Mouse (Mus musculus) kidney, adult 11 months (tissue): ENCODE data around the gene Actl6b.

Source experiments
- DNase-seq: peaks from one replicate; pipeline ENCODE4 v3.0.0; 2022

Actl6b gene

DNA sequence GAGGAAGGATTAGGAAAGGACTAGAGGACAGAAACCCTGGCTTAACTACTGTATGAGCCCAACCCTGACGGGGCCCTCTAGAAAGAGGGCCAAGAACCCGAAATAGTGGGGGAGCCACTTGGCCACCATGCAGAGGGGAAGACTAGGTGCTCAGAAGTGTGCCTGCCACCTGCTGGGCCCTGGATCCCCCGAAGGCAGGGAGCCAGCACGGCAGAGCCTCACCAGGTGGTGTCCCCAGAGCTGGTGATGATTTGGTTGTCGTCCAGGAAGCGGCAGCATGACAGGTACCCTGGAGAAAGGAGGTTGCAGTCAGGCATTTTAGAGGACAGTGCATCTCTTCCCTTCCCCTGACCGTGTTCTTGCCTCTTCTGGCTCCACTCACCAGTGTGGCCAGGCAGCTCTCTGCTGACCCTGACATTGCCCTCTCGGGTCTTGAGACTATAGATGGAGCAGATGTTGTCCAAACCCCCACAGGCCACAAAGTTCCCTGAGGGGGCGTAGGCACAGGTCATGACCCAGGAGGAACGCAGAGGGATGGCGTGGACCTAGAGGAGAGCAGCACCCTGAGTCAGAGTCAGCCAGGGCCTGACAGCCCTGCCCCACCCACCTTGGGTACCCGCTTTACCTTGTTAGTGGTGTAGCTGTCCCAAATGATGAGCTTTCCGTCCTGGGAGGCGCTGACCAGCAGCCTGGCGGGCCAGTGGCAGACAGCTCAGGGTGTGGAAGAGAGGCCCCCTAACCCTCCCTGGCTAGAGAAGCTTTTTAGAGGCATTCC lies 23.9 kb upstream of the Actl6b start:
- no peak for DNase-seq

DNA sequence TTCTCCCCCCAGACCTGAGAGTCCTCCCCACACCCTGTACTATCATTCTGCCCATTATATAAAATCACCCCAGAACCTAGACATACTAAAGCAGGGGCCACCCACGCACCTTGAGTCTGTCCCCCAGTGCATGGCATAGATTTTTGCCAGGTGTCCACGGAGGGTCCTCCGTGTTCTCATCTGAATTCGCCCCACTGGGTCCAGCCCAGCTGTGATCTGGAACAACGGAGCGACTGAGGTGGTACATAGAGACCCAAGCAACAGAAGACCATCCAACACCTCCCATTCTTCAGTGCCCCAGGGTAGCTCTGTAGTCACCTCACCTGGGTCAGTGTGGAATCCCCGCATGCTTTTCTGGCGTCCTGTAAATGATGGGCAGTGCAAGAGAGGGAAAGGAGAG lies 23.2 kb upstream of the Actl6b start:
- DNase-seq = no peak

DNA sequence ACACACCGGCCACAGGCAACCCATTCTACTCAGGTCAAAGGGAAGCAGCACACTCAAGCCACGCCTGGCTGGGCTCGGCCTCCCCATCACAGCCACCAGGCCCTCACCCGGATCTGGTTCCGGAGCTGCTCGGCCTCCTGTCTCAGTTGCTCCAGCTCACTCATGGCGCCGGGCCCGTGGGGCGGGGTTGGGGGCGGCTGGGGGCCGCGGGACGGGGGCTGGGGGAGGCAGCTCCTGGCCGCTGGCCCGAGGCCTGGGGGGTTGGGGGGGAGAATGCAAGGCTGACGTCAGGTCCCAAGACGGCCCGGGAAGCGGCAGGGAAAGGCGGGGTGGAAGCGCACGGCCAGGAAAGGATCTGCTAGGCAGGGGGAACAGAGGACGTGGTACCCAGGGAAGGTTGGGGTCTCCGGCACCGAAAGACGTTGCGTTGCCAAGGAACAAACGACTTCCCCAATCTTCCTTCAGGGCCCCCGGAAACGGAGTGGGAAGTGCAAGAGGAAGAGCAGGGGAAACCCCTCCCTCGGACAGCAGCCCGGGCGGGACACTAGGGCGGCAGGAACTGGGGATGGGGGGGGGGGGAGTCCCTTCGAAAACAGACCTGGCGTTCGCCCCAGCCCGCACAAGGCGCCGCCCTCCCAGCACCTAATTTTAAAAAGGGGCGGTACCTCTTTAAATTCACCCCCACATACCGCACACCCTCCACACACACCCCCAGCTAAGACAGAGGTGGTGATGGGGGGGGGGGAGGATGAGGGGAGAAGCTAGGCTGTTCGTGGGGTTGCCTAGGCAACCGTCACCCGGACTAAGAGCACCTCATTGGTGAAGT lies 22.5 kb upstream of the Actl6b start:
- peak; percentile 69 for DNase-seq

DNA sequence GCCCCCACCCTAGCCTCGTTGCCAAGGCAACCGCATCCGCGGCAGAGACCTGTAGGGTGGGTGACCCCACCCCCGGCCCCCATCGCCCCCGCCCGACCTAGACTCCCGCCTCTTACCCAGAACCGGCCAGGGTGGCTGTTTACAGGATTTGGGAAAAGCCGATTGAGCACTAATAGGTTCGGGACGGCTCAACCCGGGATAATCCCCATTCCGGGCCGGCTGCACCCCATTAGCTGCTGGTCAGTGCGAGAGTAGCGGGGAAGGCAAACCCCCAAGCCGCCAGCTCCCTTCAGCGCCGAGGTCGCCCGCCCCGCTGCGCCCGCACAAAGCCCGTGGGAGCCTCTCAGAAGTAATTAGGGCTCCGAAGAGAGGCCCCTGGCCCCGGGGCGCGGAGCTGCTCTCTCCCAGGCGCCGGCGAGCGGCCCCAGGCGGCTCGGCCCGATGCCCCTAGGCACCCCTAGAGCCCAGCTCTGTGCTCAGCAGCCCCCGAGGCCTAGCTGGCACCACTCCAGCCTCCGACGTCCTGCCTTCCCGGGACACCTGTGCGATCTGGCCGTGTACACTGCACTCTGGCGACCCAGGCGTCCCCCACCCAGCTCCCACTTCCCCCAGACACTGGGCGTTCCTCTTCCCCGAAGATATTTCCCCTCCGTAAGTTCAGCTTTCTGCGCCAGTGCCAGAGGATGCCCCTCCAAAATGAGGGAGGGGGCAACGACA lies 21.7 kb upstream of the Actl6b start:
- DNase-seq = no peak

DNA sequence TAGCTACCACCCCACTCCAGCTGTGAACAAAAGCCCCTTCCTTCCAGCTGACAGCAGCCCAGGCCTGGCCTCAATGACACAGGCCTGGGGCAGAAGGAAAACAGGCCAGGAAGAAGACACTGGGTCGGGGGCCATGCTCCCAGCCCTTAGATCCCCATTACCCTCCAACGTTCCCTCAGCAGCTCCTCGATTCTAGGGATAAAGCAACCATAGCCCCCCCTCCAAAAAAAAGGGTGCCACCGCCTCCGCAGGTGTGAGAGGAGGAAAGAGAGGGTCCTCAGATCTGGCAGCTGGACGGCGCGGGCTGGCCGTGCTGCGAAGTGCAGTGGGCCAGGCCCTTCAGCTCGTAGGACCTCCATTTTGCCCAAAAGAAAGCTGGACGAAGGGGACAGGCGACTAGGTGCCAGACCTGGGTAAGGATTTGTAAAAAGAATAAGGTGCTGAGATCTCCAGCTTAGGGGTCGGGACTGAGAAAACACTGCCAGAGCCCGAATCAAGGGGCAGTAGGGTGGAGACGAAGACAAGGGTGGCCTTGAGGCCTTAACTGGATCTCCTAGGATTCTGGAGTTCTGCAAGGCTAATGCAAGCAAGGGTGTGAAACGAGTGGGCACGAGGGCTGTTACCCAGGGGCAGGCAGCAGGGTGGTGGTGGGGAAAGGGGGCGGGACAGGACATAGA lies 21.0 kb upstream of the Actl6b start:
- no peak for DNase-seq

DNA sequence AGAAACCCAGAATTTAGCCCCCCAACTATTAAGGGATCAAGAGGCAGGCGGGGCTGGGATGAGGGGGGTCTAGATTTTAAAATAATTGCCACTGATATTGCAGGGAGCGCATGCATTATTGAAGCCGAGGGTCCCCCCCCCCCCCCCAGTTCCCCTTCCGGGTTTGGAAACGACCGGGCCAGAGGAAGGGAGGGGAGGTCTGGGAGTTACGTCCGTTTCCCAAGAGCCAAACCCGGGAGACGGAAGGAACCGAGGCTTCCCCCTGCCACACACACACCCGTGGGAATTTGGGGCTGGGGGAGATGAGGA lies 20.6 kb upstream of the Actl6b start:
- no peak for DNase-seq

DNA sequence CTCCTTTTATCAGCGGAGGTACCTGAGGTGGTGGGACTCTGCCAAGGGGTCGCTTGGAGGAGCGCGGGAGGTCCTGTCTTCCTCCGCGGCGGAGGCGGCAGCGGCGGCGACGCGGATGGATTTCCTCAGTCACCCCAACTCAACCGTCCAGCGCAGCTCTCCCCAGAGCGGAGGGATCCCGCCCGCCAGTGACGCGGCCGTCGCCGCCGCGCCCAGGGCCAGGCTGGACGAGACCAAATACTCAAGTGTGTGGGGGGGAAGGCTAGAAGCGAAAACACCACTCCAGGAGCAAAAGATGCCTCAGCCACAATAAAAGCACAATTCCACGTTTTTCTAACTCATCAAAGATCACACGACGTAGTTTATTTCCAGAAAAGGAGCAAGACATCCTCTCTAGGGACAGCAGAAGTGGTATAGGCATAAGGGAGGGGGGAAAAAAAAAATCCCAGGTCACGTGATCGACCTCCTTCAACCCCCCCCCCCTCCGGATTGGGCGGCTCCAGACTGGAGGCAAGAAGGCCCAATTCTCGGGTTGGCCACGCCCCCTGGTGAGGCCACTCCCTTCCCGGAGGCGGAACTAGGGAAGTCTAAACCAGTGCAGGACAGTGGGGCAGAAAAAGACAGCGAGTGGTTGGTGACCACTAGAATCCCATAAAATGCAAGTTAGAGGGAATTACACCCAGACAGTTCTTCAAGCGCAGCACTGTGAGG lies 20.0 kb upstream of the Actl6b start, which contains the start of the genes Epo and Gnb2:
TSS of gene Epo (minus strand) at position 126 of the 711 bp plus-strand sequence.
TSS of gene Gnb2 (minus strand) at position 394 of the 711 bp plus-strand sequence.
- DNase-seq = peak; percentile 98

DNA sequence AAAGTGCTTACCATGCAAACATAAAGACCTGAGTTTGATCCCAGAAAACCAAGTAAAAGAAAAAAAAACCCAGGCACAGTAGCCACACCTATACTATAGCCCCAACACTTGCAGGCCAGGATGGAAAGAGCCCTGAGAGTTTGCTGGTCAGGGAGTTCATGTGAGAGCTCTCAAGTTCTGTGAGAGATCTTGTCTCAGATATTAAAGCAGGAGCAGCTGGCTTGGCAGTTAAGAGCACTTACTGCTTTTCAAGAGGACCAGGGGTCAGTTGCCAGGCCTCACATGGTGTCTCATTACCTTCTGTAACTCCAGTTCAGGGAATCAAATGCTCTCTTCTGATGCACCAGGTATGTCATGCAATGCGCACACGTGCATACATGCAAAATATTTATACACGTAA lies 18.6 kb upstream of the Actl6b start:
- DNase-seq = no peak

DNA sequence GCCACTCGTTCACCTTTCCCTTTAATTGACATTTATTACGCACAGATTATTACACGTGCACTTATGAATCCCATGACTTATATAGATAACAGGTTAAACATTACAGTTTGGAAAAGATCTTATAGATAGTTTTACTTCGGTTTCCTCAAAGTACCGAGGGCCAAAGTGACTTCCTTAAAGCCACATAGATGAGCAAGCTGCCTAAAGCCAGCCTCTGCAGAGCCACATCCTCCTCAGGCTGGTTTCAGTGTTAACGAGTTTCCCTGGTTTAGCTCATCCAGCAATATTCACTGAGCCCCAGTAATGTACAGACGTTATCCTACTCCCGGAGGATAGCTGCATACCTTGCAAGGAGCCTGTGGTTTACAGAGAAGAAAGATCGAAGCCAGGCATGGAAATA lies 18.0 kb upstream of the Actl6b start:
- DNase-seq = no peak

DNA sequence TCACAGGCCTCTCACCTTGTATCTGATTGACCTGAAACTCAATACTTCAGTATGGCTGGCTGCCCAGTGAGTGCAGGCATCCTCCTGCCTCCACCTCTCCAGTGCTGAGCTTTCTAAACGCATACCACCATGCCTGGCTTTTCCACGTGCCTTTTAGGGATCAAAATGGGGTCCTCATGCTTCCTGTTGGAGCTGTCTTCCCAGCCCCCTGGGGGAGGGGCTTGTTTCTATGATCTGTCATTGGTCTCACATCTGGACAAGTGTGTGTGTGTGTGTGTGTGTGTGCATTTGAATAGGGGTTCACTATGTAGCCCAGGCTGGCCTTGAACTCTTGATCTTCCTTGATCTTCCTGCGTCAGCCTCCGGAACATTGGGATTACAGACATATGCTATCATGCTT lies 15.9 kb upstream of the Actl6b start:
- no peak for DNase-seq

DNA sequence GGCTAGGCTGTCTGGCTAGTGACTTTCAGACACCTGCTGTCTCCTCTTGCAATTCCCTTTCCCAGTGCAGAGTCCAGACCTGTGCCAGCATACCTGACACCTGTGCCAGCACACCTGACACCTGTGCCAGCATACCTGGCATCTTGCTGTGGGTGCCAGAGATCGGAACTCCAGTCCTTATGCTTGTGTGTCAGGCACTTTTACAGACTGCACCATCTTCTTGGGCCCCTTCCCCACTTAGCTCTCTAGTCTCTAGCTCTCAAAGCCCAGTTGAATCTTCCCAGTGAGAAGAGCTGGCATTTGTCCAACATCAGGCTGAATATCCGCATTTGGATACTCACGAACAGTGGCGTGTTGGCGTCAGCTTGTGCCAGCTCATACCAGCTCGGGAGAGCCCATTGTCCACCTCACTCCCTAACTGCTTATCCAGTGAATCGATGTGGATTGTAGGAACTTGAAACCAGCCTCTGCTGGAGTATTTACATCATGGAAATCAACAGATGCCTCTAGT lies 14.0 kb upstream of the Actl6b start:
- DNase-seq = no peak

DNA sequence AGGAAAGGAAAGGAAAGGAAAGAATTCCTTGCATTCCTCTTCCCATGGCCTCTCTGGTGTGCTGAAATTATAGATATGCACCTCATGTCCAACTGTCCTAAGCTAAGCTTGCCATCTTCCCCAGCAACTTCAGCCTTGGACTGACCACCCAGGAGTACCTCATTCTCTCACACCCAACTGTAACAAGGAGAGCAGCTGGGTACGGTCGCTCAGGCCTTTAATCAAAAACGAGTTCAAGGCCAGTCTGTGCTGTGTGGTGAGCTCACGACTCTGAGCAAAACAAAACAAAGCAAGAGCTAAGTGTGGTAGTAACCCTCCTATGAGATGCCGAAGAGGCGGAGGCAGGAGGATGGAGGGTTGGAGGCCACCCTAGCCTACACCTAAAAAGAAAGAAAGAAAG lies 12.3 kb upstream of the Actl6b start:
- DNase-seq = no peak

DNA sequence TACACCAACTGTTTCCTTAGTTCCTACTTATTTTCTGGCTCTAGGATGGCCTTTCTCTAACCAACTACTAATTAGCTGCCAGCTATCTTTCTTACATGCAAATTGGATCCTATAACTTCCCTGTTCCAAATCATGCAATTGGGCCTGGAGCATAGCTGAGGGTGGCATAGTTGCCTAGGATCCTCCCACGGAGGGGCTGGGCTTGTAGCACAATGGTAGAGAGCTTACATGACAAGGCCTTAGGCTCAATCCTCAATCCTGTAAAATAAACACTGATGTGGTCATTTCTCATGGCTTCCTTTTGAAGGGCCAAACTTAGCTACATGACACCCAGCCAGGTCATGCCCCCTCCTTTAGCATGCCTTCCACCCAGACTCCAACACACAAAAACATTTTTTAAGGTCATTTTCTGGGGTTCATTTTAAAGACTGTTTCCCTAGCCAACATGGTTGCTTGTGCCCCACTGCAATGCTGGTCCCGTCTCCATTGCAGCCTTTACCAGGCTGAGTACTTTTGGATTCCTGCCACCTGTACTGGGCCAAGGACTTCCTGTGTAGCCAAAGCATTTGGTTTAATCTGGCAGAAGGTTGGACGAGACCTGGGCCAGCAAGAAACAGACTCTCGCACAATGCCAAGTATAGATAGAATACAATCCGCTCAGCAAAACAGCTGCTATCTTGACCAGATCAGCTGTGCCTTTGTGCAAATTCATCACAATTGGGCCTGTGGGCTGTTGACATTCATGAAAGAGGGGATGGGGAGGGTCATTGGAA lies 11.4 kb upstream of the Actl6b start:
- DNase-seq = no peak

DNA sequence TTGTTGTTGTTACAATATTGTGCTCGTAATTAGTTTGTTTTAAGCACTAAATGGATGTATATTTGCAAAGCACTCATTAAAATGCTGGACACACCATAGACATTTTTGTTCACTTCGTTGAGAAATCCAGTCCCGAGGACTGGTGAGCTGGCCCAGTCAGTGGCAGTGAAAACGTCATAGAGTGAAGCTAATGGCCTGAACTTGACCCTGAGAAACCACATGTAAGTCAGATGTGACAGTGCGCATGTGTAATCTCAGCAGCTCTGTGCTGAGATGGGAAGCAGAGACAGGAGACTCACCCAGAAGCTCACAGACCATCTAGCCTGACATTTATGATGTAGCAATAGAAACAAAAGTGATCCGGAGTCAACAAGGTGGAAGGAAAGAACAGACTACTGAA lies 8.4 kb upstream of the Actl6b start:
- no peak for DNase-seq

DNA sequence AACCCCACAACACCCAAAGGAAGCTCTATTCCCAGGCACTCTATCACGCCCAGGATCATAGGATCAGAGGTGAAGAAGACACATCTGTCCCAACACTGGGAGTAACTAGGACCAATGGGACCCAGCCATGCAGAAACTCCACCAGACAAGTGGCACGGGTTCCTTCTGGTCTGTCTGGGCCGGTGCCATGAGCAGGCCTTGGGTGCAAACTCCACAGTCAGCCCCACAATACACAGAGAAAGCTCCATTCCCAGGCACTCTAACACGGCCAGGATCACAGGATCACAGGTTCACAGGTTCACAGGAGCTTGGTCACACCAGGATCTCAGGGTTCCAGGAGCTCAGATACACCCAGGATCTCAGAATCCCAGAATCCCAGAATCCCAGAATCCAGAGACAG lies 7.7 kb upstream of the Actl6b start:
- peak; percentile 40 for DNase-seq

DNA sequence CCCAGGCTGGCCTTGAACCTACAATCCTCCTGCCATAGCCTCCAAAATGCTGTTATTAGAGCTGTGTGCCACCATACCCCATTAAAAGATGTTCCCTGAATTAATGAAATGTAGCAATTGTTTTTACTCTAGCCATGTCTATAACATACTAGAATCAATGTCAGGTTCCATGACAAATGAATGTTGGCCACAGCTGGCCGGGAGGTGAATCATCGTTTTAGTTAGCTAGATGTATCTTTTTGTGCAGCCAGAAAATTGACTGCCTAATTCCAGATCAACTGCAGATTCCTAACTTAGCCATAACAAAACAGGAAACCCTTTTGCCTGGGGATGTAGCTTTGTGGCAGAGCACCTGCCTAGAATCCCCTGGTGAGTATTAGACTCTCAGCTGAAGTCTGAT lies 3.5 kb upstream of the Actl6b start:
- no peak for DNase-seq

DNA sequence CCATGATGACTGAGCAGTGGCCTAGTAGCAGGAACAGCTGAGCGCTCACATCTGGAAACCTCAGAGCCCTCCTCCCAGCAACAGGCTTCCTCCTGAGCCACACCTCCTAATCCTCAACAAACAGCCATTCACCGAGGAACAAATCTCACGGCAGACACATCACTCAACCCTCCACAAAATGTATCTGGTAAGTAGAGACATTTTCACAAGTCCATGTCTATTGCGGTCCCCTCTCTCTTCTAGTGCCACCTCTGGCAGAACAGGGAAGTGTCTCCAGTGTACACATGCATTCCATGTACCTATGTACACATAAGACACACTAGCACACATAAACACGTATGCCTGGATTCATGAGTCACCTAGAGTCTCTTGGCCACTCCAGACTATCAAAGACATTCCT lies 2.2 kb upstream of the Actl6b start:
- no peak for DNase-seq

DNA sequence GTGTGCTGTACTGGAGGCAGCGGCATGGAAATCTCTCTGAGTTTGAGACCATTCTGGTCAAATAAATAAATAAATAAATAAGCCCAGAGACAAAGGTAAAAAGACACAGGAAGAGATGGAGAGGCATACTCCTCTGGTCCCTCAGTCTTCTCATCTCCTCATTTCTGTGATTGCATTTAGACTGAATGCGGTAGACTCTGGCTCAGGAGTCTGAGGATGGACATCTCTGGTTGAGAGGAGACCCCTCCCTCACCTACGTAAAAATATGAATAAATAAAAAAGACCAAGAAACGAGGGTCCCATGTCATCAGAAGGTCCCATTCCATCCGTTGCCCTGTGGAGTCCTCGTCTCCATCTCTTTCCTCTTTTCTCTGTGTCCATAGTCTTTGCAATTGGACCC lies 317 bp upstream of the Actl6b start:
- DNase-seq = no peak

DNA sequence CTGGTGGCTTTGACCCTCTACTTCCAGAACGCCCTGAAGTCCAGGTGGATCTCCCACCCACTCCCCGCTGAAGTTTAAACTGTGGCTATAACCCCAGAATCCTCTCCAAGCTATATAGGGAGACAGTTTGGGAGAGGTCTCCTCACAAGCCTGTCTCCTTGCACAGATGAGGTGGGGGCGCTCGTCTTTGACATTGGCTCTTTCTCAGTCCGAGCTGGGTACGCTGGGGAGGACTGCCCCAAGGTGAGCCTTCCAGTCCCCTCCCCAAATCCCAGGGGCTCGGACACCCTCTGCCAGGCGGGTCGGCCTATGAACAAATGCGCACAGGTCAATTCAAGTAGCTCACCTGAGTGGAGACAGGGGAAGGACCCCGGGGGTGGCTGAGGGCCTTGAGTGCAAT lies 581 bp downstream of the Actl6b start:
- DNase-seq = no peak

DNA sequence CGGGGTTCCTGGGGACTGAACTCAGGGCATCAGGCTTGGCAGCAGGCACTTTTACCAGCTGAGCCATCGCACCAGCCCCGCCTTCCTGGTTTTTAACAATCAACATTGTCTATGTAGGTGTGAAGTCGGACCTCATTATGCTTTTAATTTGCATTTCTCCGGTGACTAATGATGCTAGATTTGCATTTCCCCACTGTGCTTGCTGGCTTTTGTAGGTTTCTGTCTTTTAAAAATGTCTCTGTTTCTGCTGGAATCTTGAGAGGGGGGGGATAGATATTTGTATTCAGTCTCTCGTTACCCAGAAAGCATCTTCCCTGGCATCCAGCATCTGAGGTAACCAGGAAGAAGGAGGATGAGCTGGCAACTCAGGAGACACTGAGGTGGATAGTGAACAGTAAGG lies 8.2 kb downstream of the Actl6b start:
- DNase-seq = no peak

DNA sequence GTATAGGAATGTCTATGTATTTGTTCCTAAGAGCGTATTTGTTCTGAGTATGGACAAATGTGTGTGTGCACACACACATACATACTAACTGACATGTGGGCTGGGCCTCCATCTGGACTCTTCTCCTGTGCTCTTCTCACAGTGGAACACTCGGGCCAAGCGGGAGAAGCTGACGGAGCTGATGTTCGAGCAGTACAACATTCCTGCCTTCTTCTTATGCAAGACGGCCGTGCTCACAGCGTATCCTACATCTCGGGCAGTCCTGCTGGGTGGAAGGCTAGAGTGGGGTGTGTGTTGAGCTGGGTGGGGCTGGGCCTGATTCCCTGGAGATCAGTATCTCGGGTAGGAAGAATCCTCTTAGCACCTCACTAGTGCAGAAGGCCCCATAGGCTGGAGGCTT lies 9.6 kb downstream of the Actl6b start:
- DNase-seq = no peak

DNA sequence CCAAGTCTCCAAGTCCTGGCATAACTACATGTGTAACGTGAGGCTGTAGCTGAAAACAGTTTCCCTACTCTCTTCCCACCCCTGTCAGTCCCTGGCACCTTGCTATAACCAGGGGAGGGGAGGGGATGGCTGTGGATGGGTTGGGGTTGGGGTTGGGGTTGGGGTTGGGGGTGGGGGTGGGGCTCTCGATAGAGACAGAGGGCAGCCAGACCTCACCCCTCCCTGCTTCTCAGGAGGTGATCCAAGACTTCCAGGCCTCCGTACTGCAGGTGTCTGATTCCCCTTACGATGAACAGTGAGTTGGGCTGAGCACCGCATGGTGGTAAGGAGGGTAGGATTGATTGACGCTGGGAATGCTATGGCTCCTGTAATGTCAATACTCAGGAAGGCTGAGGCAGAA lies 12.4 kb downstream of the Actl6b start:
- DNase-seq = no peak
